Mouse (Mus musculus) brain, embryonic 18.5 days (tissue): ENCODE data around the gene Ptges.
"Not testable (repeated sequence)": the region's sequence is repeated elsewhere in the genome, so short reads cannot be mapped to it uniquely, and the experiment has no call there.

Experiments
- DNase-seq: peaks from one replicate; pipeline ENCODE4 v3.0.0-alpha.2; 2012; ENCODE audit warnings: low read depth, low spot score

Gene Ptges

GRCm38 (mm10) chr2:30928893-30929482, 675 bp downstream of the Ptges start:
- no peak for DNase-seq

GRCm38 (mm10) chr2:30927844-30928628, 1.6 kb downstream of the Ptges start:
- no peak for DNase-seq

GRCm38 (mm10) chr2:30927151-30927781, 2.4 kb downstream of the Ptges start:
- no peak for DNase-seq

- no peak for DNase-seq
Observed at GRCm38 (mm10) chr2:30926381-30926780, 3.3 kb downstream of the Ptges start.

GRCm38 (mm10) chr2:30925181-30925580, 4.5 kb downstream of the Ptges start:
- no peak for DNase-seq

GRCm38 (mm10) chr2:30923099-30923498, 6.6 kb downstream of the Ptges start:
- no peak for DNase-seq

- DNase-seq, result no peak
Observed at GRCm38 (mm10) chr2:30920216-30920615, 9.4 kb downstream of the Ptges start.

- no peak for DNase-seq
Observed at GRCm38 (mm10) chr2:30918780-30919329, 10.8 kb downstream of the Ptges start.

GRCm38 (mm10) chr2:30918126-30918525, 11.5 kb downstream of the Ptges start:
- DNase-seq, result no peak

GRCm38 (mm10) chr2:30917649-30918048, 12.0 kb downstream of the Ptges start:
- DNase-seq, result no peak

GRCm38 (mm10) chr2:30915933-30916332, 13.7 kb downstream of the Ptges start:
- not testable (repeated sequence) for DNase-seq

GRCm38 (mm10) chr2:30915376-30915775, 14.3 kb downstream of the Ptges start:
- no peak for DNase-seq

GRCm38 (mm10) chr2:30914836-30915235, 14.8 kb downstream of the Ptges start:
- DNase-seq, result no peak

- no peak for DNase-seq
Observed at GRCm38 (mm10) chr2:30913022-30913421, 16.6 kb downstream of the Ptges start.

GRCm38 (mm10) chr2:30912291-30912773, 17.3 kb downstream of the Ptges start:
- no peak for DNase-seq

- no peak for DNase-seq
Observed at GRCm38 (mm10) chr2:30906641-30907040, 23.0 kb downstream of the Ptges start.

- no peak for DNase-seq
Observed at GRCm38 (mm10) chr2:30905906-30906305, 23.8 kb downstream of the Ptges start.

- no peak for DNase-seq
Observed at GRCm38 (mm10) chr2:30904991-30905390, 24.7 kb downstream of the Ptges start.

GRCm38 (mm10) chr2:30904231-30904630, 25.4 kb downstream of the Ptges start:
- no peak for DNase-seq

- DNase-seq, result no peak
Observed at GRCm38 (mm10) chr2:30902726-30903722, 26.6 kb downstream of the Ptges start.

GRCm38 (mm10) chr2:30902256-30902655, 27.4 kb downstream of the Ptges start:
- no peak for DNase-seq
